Mouse (Mus musculus) hematopoietic stem cell, adult 5-6 weeks (primary cell): Measurements from ENCODE around the gene Mdfi. TPM values are rescaled to one million over a fixed set of nuclear protein-coding genes. Genes with fewer than 3 reads are reported as not detected.

ENCODE experiments used
- ATAC-seq, 2 experiments: fragments of 125-278 bp in 1 of 2; replicated peaks in 1 of 2; 2 replicates each; pipeline ENCODE4 v1.8.0; 2016 to 2017; ENCODE audit warnings: inconsistent platforms in 2 of 2, mild to moderate bottlenecking in 2 of 2, moderate number of reproducible peaks in 2 of 2, low read depth in 1 of 2, moderate TSS enrichment in 1 of 2; ENCODE audit not compliant: low FRiP score in 2 of 2, poor library complexity in 2 of 2, severe bottlenecking in 2 of 2, insufficient read depth in 1 of 2, low TSS enrichment in 1 of 2
- total RNA-seq: library from RNA; stranded (forward); fragments of 172-1452, 232-1000 nt; gene quantifications from 2 replicates; pipeline ENCODE4 v1.2.3, GENCODE M21; 2017

The Mdfi gene
- total RNA-seq, 1 experiment from 2014 or later, result 33.8 TPM

GRCm38 (mm10) chr17:47815446-47815845, 19.0 kb downstream of the Mdfi start:
- ATAC-seq, result no peak

- no peak for ATAC-seq
Measured at GRCm38 (mm10) chr17:47814496-47814895, 20.0 kb downstream of the Mdfi start.

- ATAC-seq, result peak; percentile 30 to 48; a peak in 3 of 4 replicates
Measured at GRCm38 (mm10) chr17:47813616-47814015, 20.9 kb downstream of the Mdfi start.

- ATAC-seq, result no peak
Measured at GRCm38 (mm10) chr17:47812200-47812599, 22.3 kb downstream of the Mdfi start.

- no peak for ATAC-seq
Measured at GRCm38 (mm10) chr17:47811265-47811800, 23.2 kb downstream of the Mdfi start.

- no peak for ATAC-seq
Measured at GRCm38 (mm10) chr17:47806230-47806629, 28.3 kb downstream of the Mdfi start.

GRCm38 (mm10) chr17:47805047-47805835, 29.2 kb downstream of the Mdfi start:
- ATAC-seq, result no peak

- ATAC-seq, result no peak
Measured at GRCm38 (mm10) chr17:47803662-47804061, 30.8 kb downstream of the Mdfi start.

- ATAC-seq, result peak in 1 of 2 experiments; percentile 19; a peak in 1 of 4 replicates
Measured at GRCm38 (mm10) chr17:47802806-47803205, 31.7 kb downstream of the Mdfi start.

- ATAC-seq, result no peak
Measured at GRCm38 (mm10) chr17:47797383-47797782, 37.1 kb downstream of the Mdfi start.

GRCm38 (mm10) chr17:47796968-47797367, 37.5 kb downstream of the Mdfi start:
- ATAC-seq, result no peak

GRCm38 (mm10) chr17:47796156-47796816, 38.2 kb downstream of the Mdfi start:
- ATAC-seq, result no peak

- peak; percentile 50 to 59 for ATAC-seq
Measured at GRCm38 (mm10) chr17:47795446-47795845, 39.0 kb downstream of the Mdfi start.

- ATAC-seq, result peak; percentile 78 to 82
Measured at GRCm38 (mm10) chr17:47793377-47793776, 41.1 kb downstream of the Mdfi start.

GRCm38 (mm10) chr17:47792098-47792863, 42.2 kb downstream of the Mdfi start:
- peak; percentile 63 to 78 for ATAC-seq

- ATAC-seq, result no peak
Measured at GRCm38 (mm10) chr17:47788996-47789395, 45.5 kb downstream of the Mdfi start.

GRCm38 (mm10) chr17:47788306-47788705, 46.2 kb downstream of the Mdfi start:
- ATAC-seq, result no peak

- ATAC-seq, result no peak
Measured at GRCm38 (mm10) chr17:47787632-47788031, 46.9 kb downstream of the Mdfi start.
